9 mouse cellular contexts compared by ENCODE assay signal in the genomic region with DNA sequence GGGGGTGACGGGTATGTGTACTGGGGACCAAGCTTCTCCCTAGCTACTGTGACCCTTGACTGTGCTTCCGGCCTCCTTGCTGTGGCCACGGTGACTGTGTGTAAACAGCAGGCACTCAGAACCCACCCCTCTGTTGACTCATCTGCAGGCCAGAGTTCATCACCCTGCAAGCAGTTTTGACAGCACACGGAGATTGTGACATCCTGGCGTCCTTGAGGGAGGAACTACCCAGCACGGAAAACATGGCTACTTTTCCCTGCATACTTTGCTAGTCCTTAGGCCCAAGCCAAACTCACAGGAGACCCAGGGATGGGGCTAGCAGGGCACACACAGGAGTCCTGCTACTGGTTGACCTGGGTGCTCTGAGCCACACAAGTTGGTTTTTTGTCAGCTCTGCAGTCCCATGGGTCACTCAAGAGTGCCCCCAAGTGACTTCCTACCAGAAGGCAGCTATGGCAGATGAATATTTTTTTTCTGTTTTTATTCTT. TPM values are rescaled to one million over a fixed set of nuclear protein-coding genes. Genes with fewer than 3 reads are reported as not detected.
DNase-seq lines count a peak whose midpoint lies in the region; ATAC-seq and TF ChIP-seq lines count a peak whose summit lies in the region.
"Had no signal": no experiment of that assay in that cellular context is flagged by ENCODE, and none has a peak within 500 bp of the region (broad histone marks: within the 10 kb centered on the region; RNA-seq: fewer than 3 reads in every experiment).

No protein-coding gene starts in this region.

- no peak overlapping the region for H3K4me3 ChIP-seq in forebrain, postnatal 0 days (ENCODE audit: low read depth, low read length)
- H3K4me3 ChIP-seq in forebrain, embryonic 11.5 days (ENCODE audit: low read depth, low read length), result no peak overlapping the region
- H3K4me3 ChIP-seq: limb, embryonic 12.5 days had no signal

- no peak for ATAC-seq in forebrain, postnatal 0 days
- ATAC-seq in forebrain, embryonic 11.5 days (replicated peaks; ENCODE audit: low FRiP score), result no peak
- peak; percentile 15 for ATAC-seq in common myeloid progenitor, adult 5-6 weeks (replicated peaks; ENCODE audit: low read depth, poor library complexity, severe bottlenecking)
- peak; percentile 69 for ATAC-seq in neutrophil, adult 5-6 weeks (ENCODE audit: extremely low read depth, insufficient number of reproducible peaks, low FRiP score, poor library complexity, severe bottlenecking)
- no peak for ATAC-seq in activated CD4-positive, CD25-positive, alpha-beta regulatory T cell, adult 4 months

- no peaks in the 10 kb centered on the region for H3K27me3 ChIP-seq in forebrain, postnatal 0 days (ENCODE audit: insufficient read depth, low read length)
- no peaks in the 10 kb centered on the region for H3K27me3 ChIP-seq in forebrain, embryonic 11.5 days (ENCODE audit: control insufficient read depth, insufficient read depth, low read length)
- H3K27me3 ChIP-seq: limb, embryonic 12.5 days had no signal

- no peak overlapping the region for H3K4me2 ChIP-seq in forebrain, postnatal 0 days (ENCODE audit: low read depth)
- no peak overlapping the region for H3K4me2 ChIP-seq in forebrain, embryonic 11.5 days (ENCODE audit: low read depth, low read length, severe bottlenecking)
- H3K4me2 ChIP-seq: limb, embryonic 12.5 days had no signal

- TF ChIP-seq CTCF in forebrain, postnatal 0 days (IDR thresholded peaks at IDR 0.05; ENCODE audit: low read depth), result peak; percentile 33; the same call in 1 of the 2 replicates

- 0 out of 2 replicates have a peak, but pooled peaks cover 5% of the 10 kb centered on the region for H3K36me3 ChIP-seq in forebrain, postnatal 0 days (ENCODE audit: insufficient read depth)
- H3K36me3 ChIP-seq in forebrain, embryonic 11.5 days (ENCODE audit: control insufficient read depth, insufficient read depth, low read length), result no peaks in the 10 kb centered on the region

- 78% methylated on average over 6 of the region's 6 CpGs for WGBS in forebrain, postnatal 0 days
- 74% methylated on average over 6 of the region's 6 CpGs for WGBS in forebrain, embryonic 11.5 days

- no peaks in the 10 kb centered on the region for H3K9me3 ChIP-seq in forebrain, postnatal 0 days (ENCODE audit: low read length)
- no peaks in the 10 kb centered on the region for H3K9me3 ChIP-seq in forebrain, embryonic 11.5 days (ENCODE audit: control insufficient read depth, low read length)
- H3K9me3 ChIP-seq: limb, embryonic 12.5 days had no signal

- H3K4me1 ChIP-seq in forebrain, postnatal 0 days (ENCODE audit: insufficient read depth), result peaks cover 11% of the 10 kb centered on the region; the same call in 1 of the 2 replicates
- H3K4me1 ChIP-seq in forebrain, embryonic 11.5 days (replicated peaks; ENCODE audit: control insufficient read depth, insufficient read depth, low read length), result peaks cover 9% of the 10 kb centered on the region; the same call in 1 of the 2 replicates

- H3K9ac ChIP-seq in forebrain, postnatal 0 days, result no peak overlapping the region
- no peak overlapping the region for H3K9ac ChIP-seq in forebrain, embryonic 11.5 days (ENCODE audit: low read length)
- H3K9ac ChIP-seq: limb, embryonic 12.5 days had no signal

- DNase-seq in forebrain, postnatal 0 days, result no peak
- DNase-seq in forebrain, embryonic 11.5 days (ENCODE audit: low spot score), result no peak
- DNase-seq in B cell, adult 2 months, result peak; percentile 43 to 50
- peak; percentile 58 to 79 for DNase-seq in kidney, postnatal 25 days
- no peak for DNase-seq in layer of hippocampus, postnatal 25 days (ENCODE audit: extremely low spot score in 1 of 2, low spot score in 1 of 2)

- no peak overlapping the region for H3K27ac ChIP-seq in forebrain, postnatal 0 days (ENCODE audit: low read depth, low read length)
- H3K27ac ChIP-seq in forebrain, embryonic 11.5 days (ENCODE audit: low read depth, low read length), result no peak overlapping the region
- H3K27ac ChIP-seq: limb, embryonic 12.5 days had no signal

RNA-seq across cellular contexts. Expression of gene Ell, which starts 5.0 kb away (rescaled TPM):
- total RNA-seq in forebrain, postnatal 0 days (2014; rRNA removed), result 16.2 and 18.4 TPM in 2 replicates
- 9.7 and 11.0 TPM in 2 replicates for polyA plus RNA-seq in forebrain, postnatal 0 days (2015; fragmentation: Nextera tagmentation; extraction: Ambion mirVana)
- 21.8 and 22.2 TPM in 2 replicates for polyA plus RNA-seq in forebrain, embryonic 11.5 days (2014; fragmentation: Nextera tagmentation; extraction: Ambion mirVana)
- total RNA-seq in common myeloid progenitor, adult 5-6 weeks (2017), result 8.1 and 10.5 TPM in 2 replicates
- total RNA-seq in neutrophil, adult 5-6 weeks (2017), result 38.8 and 40.6 TPM in 2 replicates
- 10 to 100 TPM; 20.3 to 23.5 TPM for total RNA-seq in layer of hippocampus, postnatal 25 days (2021)
- polyA plus RNA-seq in activated CD4-positive, CD25-positive, alpha-beta regulatory T cell, adult 4 months (2017; shearing (Covaris generic)), result 10 to 100 TPM; 27.8 to 35.2 TPM

RNA-seq across cellular contexts. Expression of gene Kxd1, which starts 16.5 kb away (rescaled TPM):
- 39.1 and 43.5 TPM in 2 replicates for total RNA-seq in forebrain, postnatal 0 days (2014; rRNA removed)
- 51.6 and 51.9 TPM in 2 replicates for polyA plus RNA-seq in forebrain, postnatal 0 days (2015; fragmentation: Nextera tagmentation; extraction: Ambion mirVana)
- polyA plus RNA-seq in forebrain, embryonic 11.5 days (2014; fragmentation: Nextera tagmentation; extraction: Ambion mirVana), result 56.0 and 59.9 TPM in 2 replicates
- 70.8 and 71.1 TPM in 2 replicates for total RNA-seq in common myeloid progenitor, adult 5-6 weeks (2017)
- 47.4 and 51.6 TPM in 2 replicates for total RNA-seq in neutrophil, adult 5-6 weeks (2017)
- total RNA-seq in layer of hippocampus, postnatal 25 days (2021), result 10 to 100 TPM; 37.8 to 38.0 TPM
- polyA plus RNA-seq in activated CD4-positive, CD25-positive, alpha-beta regulatory T cell, adult 4 months (2017; shearing (Covaris generic)), result 100 to 1,000 TPM; 176 to 180 TPM

RNA-seq across cellular contexts. Expression of gene Fkbp8, which starts 16.7 kb away (rescaled TPM):
- total RNA-seq in forebrain, postnatal 0 days (2014; rRNA removed), result 559 and 592 TPM in 2 replicates
- 385 and 426 TPM in 2 replicates for polyA plus RNA-seq in forebrain, postnatal 0 days (2015; fragmentation: Nextera tagmentation; extraction: Ambion mirVana)
- 268 and 290 TPM in 2 replicates for polyA plus RNA-seq in forebrain, embryonic 11.5 days (2014; fragmentation: Nextera tagmentation; extraction: Ambion mirVana)
- 95.9 and 128 TPM in 2 replicates for total RNA-seq in common myeloid progenitor, adult 5-6 weeks (2017)
- 185 and 192 TPM in 2 replicates for total RNA-seq in neutrophil, adult 5-6 weeks (2017)
- total RNA-seq in layer of hippocampus, postnatal 25 days (2021), result 100 to 1,000 TPM; 432 to 468 TPM
- polyA plus RNA-seq in activated CD4-positive, CD25-positive, alpha-beta regulatory T cell, adult 4 months (2017; shearing (Covaris generic)), result 100 to 1,000 TPM; 131 to 163 TPM

RNA-seq across cellular contexts. Expression of gene Uba52, which starts 33.6 kb away (rescaled TPM):
- 459 and 595 TPM in 2 replicates for total RNA-seq in forebrain, postnatal 0 days (2014; rRNA removed)
- polyA plus RNA-seq in forebrain, postnatal 0 days (2015; fragmentation: Nextera tagmentation; extraction: Ambion mirVana), result 808 and 1,035 TPM in 2 replicates
- 715 TPM in 2 replicates for polyA plus RNA-seq in forebrain, embryonic 11.5 days (2014; fragmentation: Nextera tagmentation; extraction: Ambion mirVana)
- 3,128 and 4,626 TPM in 2 replicates for total RNA-seq in common myeloid progenitor, adult 5-6 weeks (2017)
- 720 and 1,162 TPM in 2 replicates for total RNA-seq in neutrophil, adult 5-6 weeks (2017)
- total RNA-seq in layer of hippocampus, postnatal 25 days (2021), result 1,000 to 10,000 TPM; 1,005 to 1,128 TPM
- 1,000 to 10,000 TPM; 3,631 to 4,013 TPM for polyA plus RNA-seq in activated CD4-positive, CD25-positive, alpha-beta regulatory T cell, adult 4 months (2017; shearing (Covaris generic))

RNA-seq across cellular contexts. Expression of gene Rex1bd, which starts 37.7 kb away (rescaled TPM):
- 130 and 148 TPM in 2 replicates for total RNA-seq in forebrain, postnatal 0 days (2014; rRNA removed)
- 200 and 247 TPM in 2 replicates for polyA plus RNA-seq in forebrain, postnatal 0 days (2015; fragmentation: Nextera tagmentation; extraction: Ambion mirVana)
- polyA plus RNA-seq in forebrain, embryonic 11.5 days (2014; fragmentation: Nextera tagmentation; extraction: Ambion mirVana), result 113 and 123 TPM in 2 replicates
- total RNA-seq in common myeloid progenitor, adult 5-6 weeks (2017), result 50.1 and 56.4 TPM in 2 replicates
- total RNA-seq in neutrophil, adult 5-6 weeks (2017), result 12.4 and 29.8 TPM in 2 replicates
- 100 to 1,000 TPM in 1 of 2 experiments, 10 to 100 TPM in 1; 91.1 to 101 TPM for total RNA-seq in layer of hippocampus, postnatal 25 days (2021)
- 10 to 100 TPM; 89.0 to 95.4 TPM for polyA plus RNA-seq in activated CD4-positive, CD25-positive, alpha-beta regulatory T cell, adult 4 months (2017; shearing (Covaris generic))

Comparison
In these comparisons a context has a peak if more than half of its experiments do, and no peak if none do; other contexts are left out.
1. ATAC-seq: peak in common myeloid progenitor, adult 5-6 weeks (single experiment) and neutrophil, adult 5-6 weeks (single experiment); none in forebrain, postnatal 0 days (single experiment), forebrain, embryonic 11.5 days (single experiment) and activated CD4-positive, CD25-positive, alpha-beta regulatory T cell, adult 4 months (single experiment).
2. DNase-seq: peak in B cell, adult 2 months (2 of 2) and kidney, postnatal 25 days (2 of 2); none in forebrain, postnatal 0 days (single experiment), forebrain, embryonic 11.5 days (single experiment) and layer of hippocampus, postnatal 25 days (0 of 2).